Mouse (Mus musculus) hindbrain, embryonic 15.5 days (tissue): Measurements from ENCODE around the gene Cux1. TPM values are rescaled to one million over a fixed set of nuclear protein-coding genes. Genes with fewer than 3 reads are reported as not detected.

Source experiments
- ATAC-seq: fragments of 200-750 bp; cut with Nextera tagmentation; 2 replicates; pipeline ENCODE4 v1.8.0; 2017; ENCODE audit warnings: low read depth, moderate number of reproducible peaks, moderate TSS enrichment; ENCODE audit not compliant: low FRiP score
- H3K27ac ChIP-seq: fragments of 300-500 bp; sonication (generic); replicated peaks from 2 replicates; pipeline ENCODE4 v1.5.1; 2015; ENCODE audit warnings: mild to moderate bottlenecking, inconsistent platforms
- H3K27me3 ChIP-seq: fragments of 300-500 bp; sonication (generic); 2 replicates; pipeline ENCODE4 v1.6.1; 2015; ENCODE audit warnings: control low read depth, inconsistent platforms
- H3K36me3 ChIP-seq: fragments of 300-500 bp; sonication (generic); 2 replicates; pipeline ENCODE4 v1.6.1; 2015; ENCODE audit warnings: control low read depth, inconsistent platforms
- H3K4me1 ChIP-seq: fragments of 300-500 bp; sonication (generic); replicated peaks from 2 replicates; pipeline ENCODE4 v1.6.1; 2015; ENCODE audit warnings: control low read depth, inconsistent platforms
- H3K4me2 ChIP-seq: fragments of 300-500 bp; sonication (generic); 2 replicates; pipeline ENCODE4 v1.6.1; 2015; ENCODE audit warnings: moderate library complexity, mild to moderate bottlenecking, inconsistent platforms
- H3K4me3 ChIP-seq: fragments of 300-500 bp; sonication (generic); 2 replicates; pipeline ENCODE4 v1.5.1; 2015; ENCODE audit warnings: mild to moderate bottlenecking, inconsistent platforms
- H3K9ac ChIP-seq: fragments of 300-500 bp; sonication (generic); 2 replicates; pipeline ENCODE4 v1.6.1; 2015; ENCODE audit warnings: inconsistent platforms
- H3K9me3 ChIP-seq: fragments of 300-500 bp; sonication (generic); 2 replicates; pipeline ENCODE4 v1.6.1; 2016; ENCODE audit warnings: control low read depth, inconsistent platforms
- WGBS: fragments of 180-500 bp; shearing (Covaris S2); methylation state at CpG from one replicate; pipeline ENCODE4 v1.1.7; 2015; 5-methylcytosine and 5-hydroxymethylcytosine counted together
- polyA plus RNA-seq: library from polyadenylated mRNA; unstranded; fragments of >200 nt; fragmentation: Nextera tagmentation; extraction: Ambion mirVana; gene quantifications from 2 replicates; pipeline ENCODE4 v1.2.1, GENCODE M21; 2015

The Cux1 gene
- polyA plus RNA-seq, 1 experiment from 2014 or later, result 106 TPM

DNA sequence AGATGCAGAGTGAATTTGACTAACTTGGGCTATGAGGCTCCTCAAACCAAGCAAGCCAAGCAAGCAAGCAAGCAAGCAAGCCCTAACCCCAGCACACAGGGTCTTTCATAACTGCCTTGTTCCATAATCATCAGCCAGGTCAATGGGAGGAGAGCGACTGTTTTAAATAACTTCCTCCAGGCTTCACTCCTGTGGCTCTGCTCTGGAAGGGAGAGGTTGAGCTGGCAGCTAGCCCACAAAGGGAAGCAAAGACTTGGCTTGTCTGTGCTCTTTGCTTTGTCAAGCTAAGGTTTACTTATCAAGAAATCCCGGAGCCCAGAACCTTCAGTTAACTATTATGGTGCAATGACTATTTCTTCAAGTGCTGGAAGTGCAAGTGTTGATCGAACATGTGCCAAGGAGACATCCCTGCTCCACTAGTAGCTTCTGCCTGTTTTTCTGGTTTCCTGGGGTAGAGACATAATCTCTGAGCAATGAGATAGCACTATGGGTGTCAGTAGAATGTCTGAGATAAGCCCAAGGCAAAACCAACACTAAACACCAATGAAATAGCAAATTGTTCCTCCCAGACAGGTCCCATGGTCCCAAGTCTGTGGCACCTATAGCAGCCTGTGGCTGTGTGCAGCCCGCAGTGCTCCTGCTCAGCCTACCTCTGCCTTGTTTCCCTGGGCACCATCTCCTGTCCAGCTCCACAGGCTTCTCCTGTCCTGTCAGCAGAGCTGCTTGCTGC, 230.3 kb downstream of the Cux1 start:
- Histone ChIP-seq H3K4me3 (no peak overlapping the region), H3K4me1 (peaks cover 15% of the 10 kb centered on the region), H3K27ac (no peak overlapping the region), H3K27me3 (no peaks in the 10 kb centered on the region), H3K36me3 (peaks cover 23% of the 10 kb centered on the region), H3K9ac (no peak overlapping the region), H3K9me3 (no peaks in the 10 kb centered on the region), H3K4me2 (no peak overlapping the region)
- WGBS, result 81% methylated on average over 4 of the region's 4 CpGs
- no peak for ATAC-seq

DNA sequence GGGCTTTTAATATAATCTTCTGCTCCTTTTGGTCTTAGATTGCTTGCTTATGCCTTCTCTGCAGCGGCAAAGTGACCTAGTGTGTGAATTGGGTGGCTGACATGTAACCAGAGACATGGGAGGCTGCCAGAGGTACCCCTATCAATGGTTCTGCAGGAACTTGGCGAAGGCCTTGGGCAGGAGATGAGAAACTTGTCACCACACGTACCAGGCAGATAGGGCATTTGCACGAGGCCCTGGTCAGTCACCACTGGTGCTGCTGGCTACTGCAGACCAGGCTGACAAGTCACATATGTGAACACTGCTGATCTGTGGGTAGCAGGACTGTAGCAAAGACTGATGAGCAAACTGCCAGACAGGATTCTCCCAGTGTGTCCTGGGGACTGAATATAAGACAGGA, 231.6 kb downstream of the Cux1 start:
- no peaks in the 10 kb centered on the region for H3K9me3 ChIP-seq
- H3K36me3 ChIP-seq, result peaks cover 23% of the 10 kb centered on the region
- no peak overlapping the region for H3K9ac ChIP-seq
- 92% methylated on average over 4 of the region's 4 CpGs for WGBS
- no peaks in the 10 kb centered on the region for H3K27me3 ChIP-seq
- H3K4me1 ChIP-seq, result peaks cover 15% of the 10 kb centered on the region
- no peak overlapping the region for H3K4me3 ChIP-seq
- no peak for ATAC-seq
- no peak overlapping the region for H3K27ac ChIP-seq
- no peak overlapping the region for H3K4me2 ChIP-seq

DNA sequence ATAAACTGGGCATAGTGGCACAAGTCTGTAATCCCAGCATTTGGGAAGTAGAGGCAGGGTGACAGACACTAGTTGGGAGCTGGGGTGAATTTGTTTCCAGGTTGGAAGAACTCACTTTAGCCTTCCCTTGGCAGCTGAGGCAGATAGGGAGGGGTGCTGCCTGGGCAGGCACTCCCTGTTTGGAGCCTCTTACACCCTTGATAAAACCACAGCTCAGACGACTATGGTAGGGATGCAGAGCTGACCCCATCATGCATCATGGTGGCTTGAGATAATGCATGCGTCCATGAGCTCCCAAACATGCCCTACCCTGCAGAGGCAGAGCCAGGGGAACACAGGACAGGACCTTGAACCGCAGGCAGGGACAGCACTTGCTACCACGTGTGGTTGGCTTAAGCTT, 232.5 kb downstream of the Cux1 start:
- Histone ChIP-seq H3K4me2 (no peak overlapping the region), H3K27ac (no peak overlapping the region), H3K27me3 (no peaks in the 10 kb centered on the region), H3K4me3 (no peak overlapping the region), H3K4me1 (peaks cover 15% of the 10 kb centered on the region), H3K9me3 (no peaks in the 10 kb centered on the region), H3K36me3 (peaks cover 22% of the 10 kb centered on the region), H3K9ac (no peak overlapping the region)
- 83% methylated on average over 4 of the region's 4 CpGs for WGBS
- ATAC-seq, result no peak

DNA sequence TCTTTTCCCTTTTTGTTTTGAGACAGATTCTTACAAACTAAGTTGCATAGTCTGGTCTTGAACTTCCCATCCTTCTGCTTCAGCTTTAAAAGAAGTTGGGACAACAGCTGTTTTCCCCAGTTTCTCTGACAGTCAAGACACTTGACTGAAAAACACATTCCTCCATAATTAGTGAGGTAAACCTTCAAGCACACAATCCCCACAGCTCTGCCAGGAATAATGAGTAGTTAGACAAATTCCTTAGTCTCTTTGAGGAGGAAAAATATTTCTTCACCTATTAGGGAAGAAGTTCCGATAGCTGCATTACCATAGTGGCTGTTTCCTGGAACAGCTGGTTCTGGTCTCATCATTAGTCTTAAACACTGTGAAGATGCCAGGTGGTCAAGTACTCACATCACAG, 233.2 kb downstream of the Cux1 start:
- Histone ChIP-seq H3K9me3 (no peaks in the 10 kb centered on the region), H3K36me3 (peaks cover 18% of the 10 kb centered on the region), H3K4me1 (peaks cover 15% of the 10 kb centered on the region), H3K9ac (no peak overlapping the region), H3K27ac (no peak overlapping the region), H3K4me3 (no peak overlapping the region), H3K27me3 (no peaks in the 10 kb centered on the region), H3K4me2 (no peak overlapping the region)
- ATAC-seq, result no peak
- WGBS, result 92% methylated on average over 1 of the region's 1 CpGs

DNA sequence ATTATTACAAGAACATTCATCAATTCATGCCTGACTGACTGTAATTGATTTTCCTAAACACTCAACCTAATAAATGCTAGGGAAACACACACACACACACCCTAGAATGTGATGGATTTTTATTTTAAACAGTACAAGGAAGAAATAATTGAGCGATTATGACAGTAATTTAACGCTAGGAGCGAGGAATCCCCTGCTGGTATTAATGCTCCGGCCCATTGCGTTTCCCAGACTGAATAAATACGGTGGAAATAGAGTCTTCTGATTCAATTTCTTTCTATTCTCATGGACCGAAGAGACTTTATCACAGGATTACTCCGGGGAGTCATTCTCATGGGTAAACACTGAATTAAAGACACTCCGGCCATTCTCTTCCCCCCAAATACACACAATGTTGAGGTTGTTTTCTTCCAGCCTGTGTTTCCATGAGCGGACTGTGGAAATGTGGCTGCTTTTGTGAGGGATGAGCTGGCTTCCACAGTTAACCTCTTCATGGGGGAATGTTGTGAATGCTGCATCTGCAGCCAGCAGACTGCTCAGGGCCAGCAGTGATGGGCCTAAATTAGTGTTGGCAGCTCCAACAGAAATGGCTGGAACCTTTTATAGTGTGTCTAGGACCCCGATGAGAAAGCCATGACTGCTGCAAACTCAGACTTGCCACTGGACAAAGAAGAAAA, 234.4 kb downstream of the Cux1 start:
- H3K4me2 ChIP-seq, result no peak overlapping the region
- H3K27me3 ChIP-seq, result no peaks in the 10 kb centered on the region
- no peak overlapping the region for H3K9ac ChIP-seq
- H3K27ac ChIP-seq, result peak overlapping the region; percentile 72
- no peak overlapping the region for H3K4me3 ChIP-seq
- H3K9me3 ChIP-seq, result no peaks in the 10 kb centered on the region
- peak; percentile 51 for ATAC-seq
- 34% methylated on average over 11 of the region's 11 CpGs for WGBS
- H3K36me3 ChIP-seq, result peaks cover 21% of the 10 kb centered on the region
- H3K4me1 ChIP-seq, result peaks cover 15% of the 10 kb centered on the region

DNA sequence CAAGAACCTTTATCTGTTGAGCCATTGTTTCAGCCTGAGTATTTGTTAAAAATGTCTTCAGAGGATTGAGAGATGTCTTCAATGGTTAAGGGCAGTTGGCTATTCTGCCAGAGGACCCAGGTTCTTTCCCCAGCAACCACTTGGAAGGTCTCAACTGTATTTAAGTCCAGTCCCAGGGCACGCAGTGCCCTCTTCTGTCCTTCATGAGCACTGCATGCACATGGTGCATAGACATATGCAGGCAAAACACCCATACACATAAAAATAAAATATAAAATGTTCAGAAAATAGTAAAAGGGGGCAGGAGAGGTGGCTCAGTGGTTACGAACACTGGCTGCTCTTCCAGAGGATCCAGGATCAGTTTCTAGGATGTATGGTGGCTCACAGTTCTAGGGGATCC, 239.6 kb downstream of the Cux1 start:
- no peaks in the 10 kb centered on the region for H3K9me3 ChIP-seq

DNA sequence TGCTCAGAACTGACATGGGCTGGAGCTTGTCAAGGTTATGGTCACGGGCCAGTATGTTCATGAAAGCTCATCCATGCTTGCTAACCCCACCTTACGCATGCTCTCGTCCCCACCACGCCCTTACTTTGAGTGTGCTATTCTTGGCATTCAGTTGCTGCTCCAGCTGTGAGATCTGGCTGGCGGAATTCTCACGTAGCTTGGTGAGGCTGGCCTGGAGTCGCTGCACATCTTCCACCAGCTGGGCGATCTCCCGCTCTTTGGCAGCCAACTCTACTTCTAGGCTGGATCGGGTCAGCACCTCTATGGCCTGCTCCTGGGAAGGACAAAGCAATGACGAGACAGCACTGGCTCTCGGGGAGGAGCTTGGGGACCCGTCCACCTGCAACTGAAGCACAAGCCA, 240.7 kb downstream of the Cux1 start:
- Histone ChIP-seq H3K9ac (no peak overlapping the region), H3K4me2 (no peak overlapping the region), H3K27ac (no peak overlapping the region), H3K4me3 (no peak overlapping the region), H3K4me1 (0 out of 2 replicates have a peak, but pooled peaks cover 5% of the 10 kb centered on the region), H3K27me3 (no peaks in the 10 kb centered on the region), H3K9me3 (no peaks in the 10 kb centered on the region), H3K36me3 (peaks cover 12% of the 10 kb centered on the region; the same call in 1 of the 2 replicates)
- 92% methylated on average over 13 of the region's 13 CpGs for WGBS
- no peak for ATAC-seq

More for the DNA sequence above, 239.6 kb downstream of the Cux1 start:
- Histone ChIP-seq H3K27ac (no peak overlapping the region), H3K4me2 (no peak overlapping the region), H3K4me1 (peaks cover 13% of the 10 kb centered on the region), H3K4me3 (no peak overlapping the region), H3K36me3 (peaks cover 12% of the 10 kb centered on the region; the same call in 1 of the 2 replicates), H3K27me3 (no peaks in the 10 kb centered on the region), H3K9ac (no peak overlapping the region)
- no peak for ATAC-seq
- 92% methylated on average over 2 of the region's 2 CpGs for WGBS

DNA sequence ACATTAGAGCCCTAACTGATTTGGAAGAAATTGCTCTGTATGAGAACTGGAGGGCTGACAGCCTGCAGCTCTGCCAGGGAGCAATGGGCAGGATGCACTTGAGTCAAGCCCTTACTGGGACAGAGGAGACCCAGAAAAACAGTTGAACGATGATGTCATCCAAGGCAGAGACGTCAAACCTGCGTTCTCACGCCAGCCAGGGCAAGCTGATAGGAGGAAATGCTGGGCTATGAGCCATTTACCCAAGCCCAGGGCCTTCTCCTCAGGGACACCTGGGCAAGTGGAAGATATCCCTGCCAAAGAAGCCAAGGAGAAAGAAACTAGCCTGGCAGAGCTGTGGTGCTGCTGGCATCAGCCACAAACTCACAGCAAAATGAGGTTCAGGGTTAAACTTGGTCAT, 242.8 kb downstream of the Cux1 start:
- WGBS, result 81% methylated on average over 4 of the region's 4 CpGs
- Histone ChIP-seq H3K36me3 (peaks cover 15% of the 10 kb centered on the region), H3K4me2 (no peak overlapping the region), H3K9ac (no peak overlapping the region), H3K27me3 (no peaks in the 10 kb centered on the region), H3K4me3 (no peak overlapping the region), H3K27ac (no peak overlapping the region), H3K4me1 (0 out of 2 replicates have a peak, but pooled peaks cover 5% of the 10 kb centered on the region), H3K9me3 (no peaks in the 10 kb centered on the region)
- no peak for ATAC-seq

DNA sequence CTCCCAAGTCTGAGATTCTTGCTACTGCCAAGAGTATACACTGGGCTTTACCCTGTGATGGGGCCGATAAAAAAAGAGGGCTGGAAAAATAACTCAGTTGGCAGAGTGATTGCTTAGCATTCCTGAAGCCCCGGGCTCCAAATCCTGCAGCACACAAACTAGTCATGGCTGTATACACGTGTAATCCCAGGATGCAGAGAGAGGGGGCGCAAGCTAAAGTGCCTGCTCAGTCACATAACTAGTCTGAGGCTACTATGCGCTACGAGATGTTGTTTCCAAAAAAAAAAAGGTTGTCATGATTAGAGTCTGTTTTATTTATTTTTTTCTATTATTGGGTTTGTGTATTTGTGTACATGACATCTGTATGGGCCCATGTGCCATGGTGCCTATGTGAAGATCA, 245.9 kb downstream of the Cux1 start:
- H3K4me1 ChIP-seq, result 0 out of 2 replicates have a peak, but pooled peaks cover 5% of the 10 kb centered on the region
- WGBS, result 82% methylated on average over 6 of the region's 6 CpGs
- peaks cover 15% of the 10 kb centered on the region; the same call in 1 of the 2 replicates for H3K36me3 ChIP-seq

DNA sequence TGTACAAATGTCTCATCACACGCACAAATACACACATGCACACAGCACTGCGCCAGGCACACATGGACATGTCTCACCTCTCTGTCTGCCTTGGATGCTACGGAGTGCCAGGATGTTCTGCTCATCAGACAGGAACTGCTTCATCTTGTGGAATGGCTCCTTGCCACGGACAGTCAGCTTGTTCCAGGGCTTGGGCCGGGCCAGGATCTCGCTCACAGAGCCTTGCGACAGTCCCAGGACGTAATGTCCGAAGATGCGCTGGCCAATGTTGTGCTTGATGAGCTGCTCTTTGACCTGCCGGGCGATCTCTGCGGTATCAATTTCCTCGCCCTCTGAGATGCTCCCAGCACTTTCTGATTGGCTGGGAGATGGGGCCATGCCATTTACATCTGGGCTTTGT, 254.7 kb downstream of the Cux1 start:
- Histone ChIP-seq H3K27me3 (no peaks in the 10 kb centered on the region), H3K4me3 (no peak overlapping the region), H3K36me3 (peaks cover 53% of the 10 kb centered on the region), H3K4me2 (no peak overlapping the region), H3K9me3 (no peaks in the 10 kb centered on the region), H3K27ac (no peak overlapping the region), H3K9ac (no peak overlapping the region), H3K4me1 (no peaks in the 10 kb centered on the region)
- WGBS, result 91% methylated on average over 14 of the region's 14 CpGs
- ATAC-seq, result no peak

More for the DNA sequence above, 245.9 kb downstream of the Cux1 start:
- Histone ChIP-seq H3K27me3 (no peaks in the 10 kb centered on the region), H3K27ac (no peak overlapping the region), H3K9ac (no peak overlapping the region), H3K4me2 (no peak overlapping the region), H3K4me3 (no peak overlapping the region), H3K9me3 (no peaks in the 10 kb centered on the region)
- ATAC-seq, result no peak

DNA sequence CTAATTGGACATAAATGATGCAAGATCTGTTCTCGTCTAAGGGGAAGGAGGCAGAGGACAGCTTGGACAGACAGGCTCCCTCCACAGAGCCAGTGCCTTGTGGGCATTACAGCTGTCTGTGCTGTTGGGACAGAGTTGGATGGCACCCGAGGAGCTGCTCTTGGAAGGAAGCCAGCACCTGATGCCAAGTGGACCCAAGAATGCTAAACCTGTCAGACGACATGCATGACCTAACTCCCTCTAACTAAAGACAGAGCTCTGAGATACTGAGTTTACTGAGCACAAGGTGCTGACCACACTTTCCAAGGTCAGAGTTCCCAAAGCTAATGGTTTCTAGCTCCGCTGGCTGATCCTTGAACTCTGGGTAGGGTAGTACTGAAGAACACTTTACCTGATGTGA, 255.1 kb downstream of the Cux1 start:
- Histone ChIP-seq H3K27me3 (no peaks in the 10 kb centered on the region), H3K4me1 (no peaks in the 10 kb centered on the region), H3K4me2 (no peak overlapping the region), H3K36me3 (peaks cover 57% of the 10 kb centered on the region), H3K9ac (no peak overlapping the region), H3K27ac (no peak overlapping the region), H3K9me3 (no peaks in the 10 kb centered on the region), H3K4me3 (no peak overlapping the region)
- 63% methylated on average over 4 of the region's 4 CpGs for WGBS
- no peak for ATAC-seq

DNA sequence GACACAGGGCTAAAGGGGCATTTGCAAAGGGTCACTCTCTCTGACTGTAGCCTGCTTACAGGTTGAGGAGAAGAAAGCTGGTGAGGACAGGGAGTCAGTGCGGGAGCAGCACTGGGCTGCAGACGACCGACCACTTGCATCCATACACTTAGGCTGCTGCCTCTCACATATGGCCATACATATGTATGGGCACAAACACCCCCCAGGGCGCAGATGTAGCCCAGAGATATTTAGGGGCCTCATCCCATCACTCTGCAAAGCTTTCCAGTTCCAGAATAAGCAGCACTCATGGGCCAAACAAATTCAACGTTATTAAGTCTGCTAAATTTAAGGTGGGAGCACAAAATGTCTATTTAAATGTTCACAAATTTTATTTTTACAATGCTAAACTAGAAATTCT, 261.0 kb downstream of the Cux1 start:
- Histone ChIP-seq H3K9ac (no peak overlapping the region), H3K27ac (no peak overlapping the region), H3K27me3 (no peaks in the 10 kb centered on the region), H3K4me2 (no peak overlapping the region), H3K4me3 (no peak overlapping the region), H3K4me1 (0 out of 2 replicates have a peak, but pooled peaks cover 5% of the 10 kb centered on the region), H3K9me3 (no peaks in the 10 kb centered on the region), H3K36me3 (peaks cover 40% of the 10 kb centered on the region)
- no peak for ATAC-seq
- WGBS, result 73% methylated on average over 5 of the region's 5 CpGs
